Mouse (Mus musculus) spleen, embryonic (tissue): ENCODE results near the gene Nova2.

Experiments used
- CTCF ChIA-PET: fragments of 350-600 bp; sonication (Branson Sonifier 250); formaldehyde crosslinking; loops from one replicate; lab custom pipeline; 2022; lab: Charles Lee

Nova2 gene

GRCm38 (mm10) chr7:19007026-19007977 is 81.6 kb downstream of the Nova2 start:
- CTCF ChIA-PET = interaction anchor here (2.2 kb wide), 1 partner anchor 16 kb away, joined by 6 read pairs; the partner anchor contains the start of gene Foxa3

DNA sequence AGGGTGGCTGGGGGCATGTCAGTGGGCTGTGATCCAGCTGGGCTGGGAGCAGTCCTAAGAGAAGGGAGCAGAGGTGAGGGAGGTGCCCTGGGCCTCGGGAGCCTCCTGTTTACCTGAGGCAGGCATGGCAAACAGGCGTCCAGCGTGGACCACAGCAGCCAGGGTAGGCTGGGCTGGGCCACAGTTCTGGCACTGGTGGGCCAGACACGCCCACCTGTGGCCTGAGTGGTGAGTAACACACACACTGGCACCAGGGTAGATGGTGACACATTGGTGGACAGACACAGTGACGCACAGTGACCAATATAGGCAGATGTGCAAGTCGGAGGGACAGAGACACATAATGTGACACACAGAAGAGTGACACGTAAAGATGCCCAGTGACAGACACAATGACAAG is 84.9 kb downstream of the Nova2 start:
- CTCF ChIA-PET = no interaction called here

GRCm38 (mm10) chr7:19012025-19012621 is 86.4 kb downstream of the Nova2 start:
- CTCF ChIA-PET = no interaction called here

GRCm38 (mm10) chr7:19012882-19013281 is 87.2 kb downstream of the Nova2 start:
- CTCF ChIA-PET = no interaction called here

- CTCF ChIA-PET = no interaction called here
Observed at GRCm38 (mm10) chr7:19014452-19014851, 88.8 kb downstream of the Nova2 start.
